Mouse (Mus musculus) thymus, postnatal 25 days (tissue): ENCODE data around the gene Eps8l2.

Source experiments
- DNase-seq: peaks from one replicate; pipeline ENCODE4 v3.0.0; 2022

Gene Eps8l2

DNA sequence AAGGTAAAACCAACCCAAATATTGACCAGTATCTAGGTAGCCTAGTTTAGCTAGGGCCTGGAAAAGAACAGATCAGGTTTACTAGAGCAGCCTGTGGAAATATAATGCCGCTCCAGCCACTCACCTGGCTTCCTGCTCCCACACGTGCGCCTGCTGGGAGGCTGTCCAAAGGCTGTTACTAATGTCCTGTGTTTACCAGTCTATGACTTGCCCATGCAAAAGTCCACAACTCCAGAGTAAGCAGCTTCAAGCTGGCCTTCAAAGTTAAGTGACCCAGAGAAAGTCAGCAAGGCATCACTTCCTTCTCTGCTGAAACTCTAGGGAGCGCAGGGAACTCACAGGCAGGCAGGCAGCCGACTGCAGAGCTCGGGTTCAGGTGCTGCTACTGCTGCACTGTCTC is 6.7 kb upstream of the Eps8l2 start:
- DNase-seq: no peak

DNA sequence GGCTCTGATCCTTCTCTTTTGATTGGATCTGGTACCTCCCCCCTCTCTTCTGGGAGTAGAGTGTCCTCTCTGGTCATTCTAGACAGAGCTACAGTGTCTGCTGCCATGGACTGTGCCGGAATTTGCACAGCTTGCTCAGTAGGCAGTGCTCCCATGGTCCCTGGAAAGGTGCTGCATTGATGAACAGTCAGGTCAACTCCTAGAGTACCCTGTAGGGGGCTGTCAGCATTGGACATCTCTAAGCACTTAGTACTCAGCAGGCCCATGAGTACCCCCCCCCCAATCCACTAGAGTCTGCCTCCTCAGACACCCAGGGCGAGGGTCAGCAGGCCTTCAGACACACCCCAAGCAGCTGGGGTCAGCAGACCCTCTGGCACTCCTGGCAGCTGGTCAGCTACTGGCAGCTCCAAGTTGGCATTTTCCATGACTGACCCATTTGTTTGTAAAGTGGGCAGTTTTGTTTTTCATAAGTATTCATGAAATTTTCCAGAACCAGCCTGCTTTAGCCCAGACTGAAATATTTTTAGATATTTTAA is 3.6 kb upstream of the Eps8l2 start:
- no peak for DNase-seq

DNA sequence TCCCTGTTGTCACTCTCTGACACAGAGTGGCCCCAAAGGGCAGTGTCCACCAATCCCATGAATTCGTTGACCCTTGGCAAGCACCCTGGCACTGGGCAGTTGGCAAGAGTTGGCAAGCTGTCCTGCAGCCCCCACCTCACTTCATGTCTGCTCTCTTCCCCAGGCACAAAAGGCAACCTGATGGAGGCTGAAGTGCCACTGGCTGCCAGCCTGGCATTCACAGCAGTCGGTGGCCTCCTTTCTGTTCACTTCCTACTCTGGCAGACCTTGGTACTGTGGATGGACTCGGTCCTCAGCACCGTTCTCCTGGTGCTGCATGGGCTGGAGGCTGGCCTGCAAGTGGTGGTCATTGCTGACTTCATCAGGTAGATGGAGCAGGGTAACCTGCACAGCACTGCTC is 3.0 kb upstream of the Eps8l2 start:
- DNase-seq: no peak

DNA sequence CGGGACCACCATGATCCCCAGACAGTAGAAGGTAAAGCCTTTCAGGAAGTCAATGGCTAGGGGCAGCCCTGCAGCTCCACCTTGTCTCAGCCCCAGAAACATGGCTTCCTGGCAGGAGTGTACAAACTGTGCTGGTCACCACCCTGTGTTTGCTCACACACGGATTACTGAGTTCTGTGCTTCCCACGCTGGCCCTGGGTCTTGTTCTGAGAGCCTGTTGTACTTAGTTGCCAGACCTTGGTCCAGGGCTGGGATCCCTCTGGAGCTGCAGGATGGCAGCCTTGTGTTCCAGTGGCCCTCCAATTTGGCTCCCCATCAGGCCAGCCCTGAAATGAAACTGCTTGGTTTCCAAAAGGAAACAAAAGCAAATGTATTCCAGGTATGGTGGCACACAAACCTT is 2.4 kb upstream of the Eps8l2 start:
- no peak for DNase-seq

DNA sequence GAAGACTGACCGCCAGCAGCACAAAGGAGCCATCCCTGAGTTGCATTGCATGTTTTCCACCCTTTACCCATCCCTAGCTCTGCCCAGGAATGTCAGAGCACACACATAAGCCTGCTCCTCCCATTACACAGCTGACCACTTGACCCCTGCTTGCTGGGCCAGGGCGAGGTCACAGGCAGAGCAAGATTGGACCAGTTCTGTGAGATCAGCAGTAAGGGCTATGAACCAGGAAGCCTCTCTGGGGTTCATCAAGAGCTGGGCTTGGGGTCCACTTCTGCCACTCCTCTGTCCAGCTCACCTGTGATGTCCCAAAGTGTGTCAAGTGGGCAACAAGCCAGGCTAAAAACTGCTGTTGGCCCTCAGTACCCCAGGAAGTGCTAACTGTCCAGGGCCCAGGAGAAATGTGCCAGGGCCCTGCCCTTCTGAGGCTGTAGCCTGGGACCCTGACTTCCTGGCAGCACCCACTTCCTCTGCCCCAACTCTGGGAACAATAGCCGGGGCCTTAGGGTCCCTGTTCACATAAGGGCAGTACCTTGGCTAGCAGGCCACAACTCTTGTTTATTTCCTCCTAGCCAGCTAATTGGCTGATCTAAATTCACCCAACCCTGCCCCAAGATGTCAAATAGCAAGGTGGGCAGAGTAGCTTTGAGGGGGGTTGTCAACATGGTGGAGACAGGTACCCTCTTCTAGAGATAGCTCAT is 814 bp upstream of the Eps8l2 start:
- DNase-seq: no peak

DNA sequence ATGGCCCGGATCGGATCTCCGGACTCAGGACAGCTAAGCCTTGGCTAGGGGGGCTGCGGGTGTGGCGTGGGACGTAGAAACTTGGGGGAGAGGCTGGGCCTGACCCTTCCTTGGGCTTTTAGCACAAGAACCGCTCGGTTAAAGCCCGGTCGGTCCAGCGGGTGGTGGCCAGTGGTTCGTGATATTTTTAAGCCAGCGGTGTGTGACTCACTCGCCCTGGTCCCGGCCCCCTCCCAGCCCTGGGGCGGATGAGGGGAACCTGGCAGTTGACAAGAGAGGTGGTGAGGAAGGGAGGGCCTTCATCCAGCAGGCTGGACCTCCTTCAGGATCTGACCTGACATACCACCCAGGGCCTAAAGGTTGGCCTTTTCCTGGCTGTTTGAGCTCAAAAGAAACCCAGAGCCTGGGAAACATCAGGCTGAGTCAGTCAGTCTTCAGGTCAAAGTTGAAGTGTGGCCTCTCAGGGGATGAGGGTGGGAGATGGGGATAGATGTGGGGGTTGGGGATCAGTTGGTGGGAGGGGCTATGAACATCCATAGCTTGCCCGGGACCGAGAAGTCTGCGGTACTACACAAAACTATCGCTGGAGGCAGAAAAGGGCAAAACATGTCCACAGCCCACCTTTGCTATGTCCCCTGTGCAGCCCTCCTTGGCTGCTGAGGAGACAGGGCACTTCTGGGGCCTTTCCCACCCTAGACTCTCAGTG is 688 bp downstream of the Eps8l2 start:
- no peak for DNase-seq

DNA sequence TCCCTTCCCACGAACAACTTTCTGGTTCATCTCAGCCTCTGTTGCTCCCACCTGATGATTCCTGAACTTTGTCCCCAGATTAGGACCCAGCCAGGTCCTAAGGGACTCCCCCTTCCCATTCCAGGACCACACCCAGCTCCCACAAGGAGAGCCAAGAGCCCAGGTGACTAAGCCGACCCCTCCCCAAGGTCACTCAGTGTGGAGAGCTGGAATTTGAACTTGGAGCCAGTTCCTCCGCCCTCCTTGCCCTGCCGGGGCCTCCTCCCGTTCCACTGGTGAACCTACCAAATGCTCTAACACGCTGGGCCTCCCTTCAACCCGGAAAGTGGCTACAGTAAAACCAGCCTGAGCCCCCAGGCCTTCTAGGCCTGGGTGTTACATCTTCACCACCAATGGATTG is 1.3 kb downstream of the Eps8l2 start:
- DNase-seq: no peak

DNA sequence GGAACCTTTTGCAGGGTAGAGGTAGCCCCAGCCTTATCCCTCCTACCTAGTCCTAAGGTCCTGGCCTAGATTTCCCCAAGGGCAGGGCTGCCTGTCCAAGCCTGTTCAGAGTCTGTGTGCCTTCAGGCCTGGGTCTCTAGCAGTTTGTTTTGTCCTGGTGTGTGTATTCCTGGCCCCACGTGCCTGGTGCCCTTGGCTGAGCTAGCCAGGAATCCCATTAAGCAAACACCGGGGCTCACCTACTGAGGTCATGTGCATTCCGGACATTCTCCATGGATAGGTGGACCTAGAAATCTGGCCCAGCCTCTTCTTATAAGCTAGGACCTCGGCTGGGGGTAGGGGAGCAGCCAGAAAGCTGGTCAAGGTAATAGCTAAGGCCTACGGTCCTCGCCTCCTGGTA is 1.8 kb downstream of the Eps8l2 start:
- no peak for DNase-seq

DNA sequence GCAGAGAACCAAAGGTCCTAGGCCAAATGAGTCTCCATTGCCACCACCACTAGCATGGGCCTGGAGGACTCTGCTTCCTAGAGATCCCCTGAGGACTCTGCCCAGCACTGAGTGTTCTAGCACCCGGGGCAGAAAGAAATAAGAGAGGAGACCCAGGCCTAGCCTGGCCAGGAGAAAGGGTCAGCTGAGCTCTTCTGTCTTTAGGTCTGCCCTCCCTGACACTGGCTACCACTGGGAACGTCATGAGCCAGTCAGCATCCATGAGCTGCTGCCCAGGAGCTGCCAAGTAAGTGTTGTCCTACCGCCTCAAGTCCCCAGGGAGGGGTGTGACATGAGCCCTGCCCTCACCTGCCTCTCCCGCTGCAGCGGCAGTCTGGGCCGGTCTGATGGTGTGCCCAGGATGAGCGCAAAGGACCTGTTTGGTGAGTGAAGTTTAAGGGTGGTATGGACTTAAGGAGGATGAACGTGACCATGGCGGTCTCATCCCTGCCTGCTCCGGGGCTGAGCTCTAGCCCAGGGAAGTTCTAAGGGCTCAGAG is 3.1 kb downstream of the Eps8l2 start:
- DNase-seq: no peak

DNA sequence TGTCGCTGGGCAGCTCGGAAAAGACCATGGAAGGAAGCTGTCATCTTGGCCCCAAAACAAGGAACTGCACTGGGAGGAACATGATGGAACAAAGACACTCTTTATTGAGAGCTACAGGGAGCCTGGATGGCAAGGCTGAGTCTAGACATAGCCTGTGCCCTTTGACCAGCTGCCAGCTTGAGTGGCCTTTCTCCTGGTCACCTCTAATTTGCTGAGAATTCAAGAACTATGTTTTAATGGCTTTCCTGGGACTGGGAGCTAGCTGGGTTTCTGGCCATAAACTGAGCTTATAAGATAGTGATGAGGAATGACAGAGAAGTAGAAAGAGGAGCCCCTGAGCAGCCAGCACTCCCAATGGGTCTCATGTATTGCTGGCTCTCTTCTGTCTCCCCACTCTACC is 4.5 kb downstream of the Eps8l2 start:
- no peak for DNase-seq

DNA sequence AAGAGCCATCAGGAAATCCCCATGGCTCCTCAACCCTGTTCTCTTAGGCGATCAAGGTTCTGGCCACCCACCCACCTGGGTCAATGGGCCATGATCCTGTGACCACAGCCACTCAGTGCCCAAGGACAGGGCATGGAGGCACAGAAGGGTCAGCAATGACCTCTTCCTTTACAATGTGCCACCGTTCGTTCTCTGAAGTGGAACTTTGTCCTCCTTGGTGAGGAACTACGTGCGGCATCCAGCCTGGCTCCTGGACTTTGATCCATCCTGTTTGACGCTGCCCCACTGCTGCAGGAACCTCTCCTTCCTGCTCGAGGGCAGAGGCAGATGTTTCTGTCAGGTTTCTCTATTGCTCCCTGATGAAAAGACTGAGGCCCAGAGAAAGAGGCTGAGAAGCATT is 5.0 kb downstream of the Eps8l2 start:
- DNase-seq: no peak

DNA sequence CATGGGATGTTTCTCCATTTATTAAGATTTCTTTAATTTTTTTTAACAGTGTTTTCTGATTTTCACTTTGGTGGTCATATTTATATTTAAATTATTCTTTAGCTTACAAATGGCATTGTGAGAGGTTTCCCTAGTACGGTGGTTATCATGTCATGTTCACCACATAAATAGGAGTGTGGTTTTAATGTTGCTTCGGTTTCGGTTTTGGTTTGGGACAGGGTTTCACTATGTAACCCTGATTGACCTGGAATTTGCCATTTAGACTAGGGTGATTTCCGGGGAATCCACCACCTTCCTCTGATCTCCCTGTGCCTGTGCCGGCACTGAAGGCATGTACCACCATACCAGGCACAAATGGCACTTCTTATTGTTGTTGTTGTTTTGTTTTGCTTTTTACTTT is 6.1 kb downstream of the Eps8l2 start:
- DNase-seq: no peak

DNA sequence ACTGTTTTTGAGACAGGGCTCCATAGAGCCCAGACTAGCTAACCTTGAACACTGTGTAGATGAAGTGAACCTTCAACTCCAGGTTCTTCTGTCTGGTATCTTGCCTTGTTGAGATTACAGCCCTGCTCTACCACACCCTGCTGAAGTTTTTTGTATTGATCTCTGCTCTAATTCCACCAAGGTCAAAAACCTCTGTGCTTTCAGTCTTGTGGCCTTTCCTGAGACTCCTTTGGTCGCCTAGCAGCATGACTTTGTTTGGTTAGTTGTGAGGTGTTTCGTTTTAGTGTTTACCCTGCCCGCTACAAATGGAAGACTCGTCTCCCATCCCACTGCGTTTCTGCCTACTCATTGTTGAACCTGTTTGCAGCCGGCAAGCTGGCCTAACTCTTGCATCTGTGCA is 12.4 kb downstream of the Eps8l2 start:
- no peak for DNase-seq

DNA sequence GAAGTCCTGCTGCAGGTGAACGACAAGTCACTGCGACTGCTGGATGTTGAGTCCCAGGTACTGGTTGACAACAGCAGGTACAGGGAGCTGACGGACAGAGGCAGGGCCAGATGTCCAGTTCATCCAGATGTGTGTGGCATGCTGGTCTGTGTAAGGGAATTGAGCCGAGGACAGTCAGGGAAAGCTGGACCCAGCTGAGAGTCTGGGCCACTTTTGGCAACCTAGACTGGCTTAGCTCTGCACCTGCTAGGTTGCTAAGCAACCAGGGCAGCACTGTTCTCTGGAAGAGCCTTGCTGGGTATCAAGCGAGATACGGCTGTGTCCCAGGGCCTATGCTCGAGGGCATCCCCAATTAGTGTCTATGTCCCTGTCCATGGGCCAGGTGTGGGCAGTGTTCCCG is 16.4 kb downstream of the Eps8l2 start:
- no peak for DNase-seq

DNA sequence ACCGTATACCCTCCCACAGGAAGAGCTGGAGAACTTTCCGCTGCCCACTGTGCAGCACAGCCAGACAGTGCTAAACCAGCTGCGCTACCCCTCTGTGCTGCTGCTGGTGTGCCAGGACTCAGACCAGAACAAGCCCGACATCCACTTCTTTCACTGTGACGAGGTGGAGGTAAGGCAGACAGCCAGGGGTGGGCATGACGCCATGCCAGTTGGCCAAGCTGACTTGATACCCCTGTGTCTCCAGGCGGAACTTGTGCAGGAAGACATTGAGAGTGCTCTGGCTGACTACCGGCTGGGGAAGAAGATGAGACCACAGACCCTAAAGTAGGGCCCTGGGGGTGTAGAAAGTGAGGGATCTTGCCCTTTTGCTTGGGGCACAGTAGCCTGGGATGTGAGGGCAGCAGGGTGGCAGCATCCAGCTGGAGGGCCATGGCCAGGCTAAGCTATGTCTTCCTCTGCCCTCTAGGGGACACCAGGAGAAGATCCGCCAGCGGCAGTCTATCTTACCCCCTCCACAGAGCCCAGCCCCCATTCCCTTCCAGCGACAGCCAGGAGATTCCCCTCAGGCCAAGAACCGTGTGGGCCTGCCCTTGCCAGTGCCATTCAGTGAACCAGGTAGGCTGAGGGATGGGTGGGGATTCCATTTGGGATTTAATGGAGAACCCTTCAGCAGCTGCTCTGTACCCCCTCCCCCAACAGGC is 17.1 kb downstream of the Eps8l2 start:
- DNase-seq: peak; percentile 21

DNA sequence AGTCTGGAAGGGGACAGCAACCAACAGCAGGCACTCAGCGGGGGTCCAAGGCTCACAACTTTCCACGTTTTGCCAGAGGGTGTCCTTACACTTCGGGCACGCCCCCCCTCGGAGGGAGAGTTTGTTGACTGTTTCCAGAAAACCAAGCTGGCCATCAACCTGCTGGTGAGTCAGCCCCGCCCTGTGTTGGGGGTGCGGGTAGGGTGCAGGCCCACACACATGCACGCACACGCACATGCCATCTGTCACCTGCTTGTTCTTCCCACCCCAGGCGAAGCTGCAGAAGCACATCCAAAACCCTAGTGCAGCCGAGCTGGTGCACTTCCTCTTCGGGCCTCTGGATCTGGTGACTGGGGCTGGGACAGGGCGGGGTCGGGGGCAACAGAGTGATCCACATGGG is 18.3 kb downstream of the Eps8l2 start:
- no peak for DNase-seq

DNA sequence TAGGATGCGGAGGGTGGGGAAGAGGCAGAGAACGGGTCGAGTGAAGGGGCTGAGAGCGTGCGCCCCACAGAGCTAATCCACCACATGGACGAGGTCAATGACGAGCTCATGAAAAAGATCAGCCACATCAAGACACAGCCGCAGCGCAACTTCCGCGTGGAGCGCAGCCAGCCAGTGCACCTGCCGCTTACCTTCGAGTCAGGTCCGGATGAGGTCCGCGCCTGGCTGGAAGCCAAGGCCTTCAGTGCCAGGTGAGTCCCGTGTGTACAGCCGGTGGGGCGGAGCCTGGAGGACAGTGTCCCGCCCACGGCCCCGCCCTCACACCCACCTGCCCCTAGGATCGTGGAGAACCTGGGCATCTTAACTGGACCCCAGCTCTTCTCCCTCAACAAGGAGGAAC is 22.8 kb downstream of the Eps8l2 start:
- DNase-seq: peak; percentile 38

DNA sequence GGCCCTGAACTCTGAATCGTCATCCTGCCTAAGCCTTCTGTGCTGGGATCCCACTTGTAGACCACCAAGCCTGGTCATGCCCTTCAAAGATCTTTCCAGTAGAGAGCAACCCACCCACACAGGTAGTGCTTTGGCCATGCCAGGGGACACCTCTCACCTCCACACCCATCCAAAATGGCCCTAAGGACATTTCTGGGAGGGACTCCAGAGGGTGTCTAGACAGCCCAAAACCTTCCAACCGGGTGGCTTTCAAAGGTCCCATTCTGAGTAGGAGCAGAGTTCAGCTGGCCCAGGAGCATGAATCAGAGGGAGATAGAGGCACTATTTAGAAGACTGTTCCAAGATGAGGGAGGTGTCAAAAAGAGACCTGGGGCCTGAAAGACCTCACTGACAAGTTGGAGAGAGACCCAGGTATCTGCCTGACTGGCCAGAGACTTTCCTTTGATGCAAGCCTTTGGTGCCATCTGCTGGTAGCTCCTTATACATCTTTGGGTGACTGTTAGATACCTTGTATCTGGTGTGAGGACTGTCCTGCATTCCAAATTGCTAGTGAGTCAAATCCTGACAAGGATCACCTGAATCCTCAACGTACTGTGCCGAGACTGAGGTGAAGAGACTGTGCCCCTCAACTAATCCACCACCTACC is 24.5 kb downstream of the Eps8l2 start:
- peak; percentile 71 for DNase-seq

DNA sequence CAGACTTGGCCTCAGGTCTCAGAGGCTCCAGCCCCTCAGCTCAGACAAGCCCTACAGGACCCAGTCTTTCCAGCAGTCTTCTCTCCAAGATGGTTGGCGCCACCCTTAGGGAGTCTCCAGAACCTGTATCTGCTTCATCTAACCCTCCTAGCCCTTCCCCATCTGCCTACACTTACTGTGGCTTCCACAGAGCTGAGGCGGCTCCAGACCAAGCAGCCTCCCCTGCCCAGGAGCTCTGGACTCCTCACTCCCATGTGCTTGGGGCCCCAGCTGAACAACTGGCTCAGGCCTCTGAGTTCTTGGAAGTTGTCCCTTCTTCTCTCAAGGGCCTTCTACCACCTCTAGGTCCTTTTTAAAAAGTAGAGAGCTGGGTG is 25.1 kb downstream of the Eps8l2 start:
- no peak for DNase-seq

DNA sequence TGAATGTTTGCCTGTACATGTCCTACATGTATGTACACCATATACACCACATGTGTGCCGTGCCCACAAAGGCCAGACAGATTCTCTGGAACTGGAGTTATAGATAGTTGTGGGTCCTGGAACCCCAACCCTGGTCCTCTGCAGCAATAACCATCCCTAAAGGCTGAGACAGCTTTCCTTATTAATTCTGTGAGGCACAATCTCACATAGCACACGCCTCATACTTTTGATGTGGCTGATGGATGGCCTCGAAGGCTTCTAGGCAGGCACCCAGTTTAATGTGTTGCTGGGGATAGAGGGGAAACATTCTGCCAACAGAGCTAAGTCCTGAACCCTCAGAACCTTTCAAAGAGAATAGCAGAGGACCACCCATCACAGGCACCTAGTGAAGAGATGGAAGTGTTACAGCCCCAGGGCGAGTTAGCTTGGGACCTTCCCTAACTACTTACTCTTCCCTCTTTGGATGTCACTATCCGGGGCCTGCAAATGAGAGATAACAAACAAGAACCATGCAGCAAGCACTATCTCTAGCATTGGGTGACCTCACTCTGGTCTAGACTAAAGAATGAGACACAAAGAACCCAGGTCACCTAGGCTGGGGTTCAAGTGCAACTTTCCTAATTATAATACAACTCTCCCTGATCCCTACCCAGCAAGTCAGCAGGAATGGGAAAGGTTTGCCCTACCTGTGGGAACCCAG is 25.8 kb downstream of the Eps8l2 start:
- DNase-seq: no peak

DNA sequence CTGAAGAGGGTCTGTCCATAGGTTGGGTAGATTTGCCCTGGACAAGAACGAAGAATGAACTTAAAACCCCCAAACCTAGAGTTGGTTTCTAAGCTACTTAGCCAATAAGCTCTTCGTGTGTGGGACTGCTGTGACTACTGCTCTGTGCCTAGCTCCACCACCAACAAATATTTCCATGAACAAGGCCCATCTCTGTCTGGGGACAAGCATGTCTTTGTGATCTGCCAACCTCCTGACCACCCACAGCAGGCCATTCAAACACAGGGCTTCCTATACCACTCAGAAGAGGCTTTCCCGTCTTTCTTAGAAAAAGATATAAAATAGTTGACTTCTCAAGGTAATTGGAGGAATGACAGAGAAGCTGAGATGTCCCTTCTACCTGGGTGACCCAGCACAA is 26.4 kb downstream of the Eps8l2 start:
- DNase-seq: no peak

DNA sequence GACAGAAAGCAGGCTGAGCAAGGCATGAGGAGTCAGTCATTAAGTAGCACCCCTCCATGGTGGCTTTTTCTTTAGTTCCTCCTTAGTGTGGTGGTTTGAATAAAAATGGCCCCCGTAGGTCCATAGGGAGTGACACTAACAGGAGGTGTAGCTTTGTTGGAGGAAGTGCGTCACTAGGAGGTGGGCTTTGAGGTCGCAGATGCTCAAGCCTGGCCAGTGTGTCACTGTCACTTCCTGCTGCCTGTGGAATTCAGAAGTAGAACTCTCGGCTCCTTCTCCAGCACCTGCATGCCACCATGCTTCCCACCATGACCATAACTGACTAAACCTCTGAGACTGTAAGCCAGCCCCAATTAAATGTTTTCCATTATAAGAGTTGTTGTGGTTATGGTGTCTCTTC is 28.7 kb downstream of the Eps8l2 start:
- DNase-seq: no peak

DNA sequence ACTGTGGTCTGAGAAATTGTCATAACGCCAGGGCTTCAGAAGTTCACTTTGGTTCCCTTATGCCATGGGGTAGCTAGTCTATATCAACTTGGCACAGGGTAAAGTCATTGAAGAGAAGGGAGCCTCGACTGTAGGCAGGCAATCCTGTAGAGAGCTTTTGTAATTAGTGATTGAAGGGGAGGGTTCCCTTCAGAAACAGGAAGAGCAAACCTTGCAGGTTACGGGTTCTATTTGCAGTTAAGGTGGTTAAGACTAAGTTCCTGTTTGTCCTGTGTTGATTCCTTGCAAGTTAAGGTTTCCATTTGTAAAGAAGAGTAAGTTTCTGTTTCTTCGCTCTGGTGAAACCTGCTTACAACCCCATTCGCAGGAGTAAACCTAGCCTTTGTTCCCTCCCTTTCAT is 31.2 kb downstream of the Eps8l2 start:
- DNase-seq: no peak
